Mouse (Mus musculus): Measurements from ENCODE around the gene Kmt5a. TPM values are rescaled to one million over a fixed set of nuclear protein-coding genes. Genes with fewer than 3 reads are reported as not detected.
"Not testable (repeated sequence)": the region's sequence is repeated elsewhere in the genome, so short reads cannot be mapped to it uniquely, and the experiment has no call there.

Gene Kmt5a
- total RNA-seq, 2 experiments from 2014 or later: 240 to 370 TPM

- no peak for ATAC-seq (ENCODE audit: poor library complexity, severe bottlenecking)
These were observed 42.8 kb downstream of the Kmt5a start for GRCm38 (mm10) chr5:124482436-124482965.

- ATAC-seq (ENCODE audit: poor library complexity, severe bottlenecking): peak; percentile 66
These were observed 43.4 kb downstream of the Kmt5a start, which contains the start of gene Snrnp35 for GRCm38 (mm10) chr5:124482966-124483654. Gene Snrnp35 (plus strand): TSS chr5:124483134.

- peak; percentile 10 for ATAC-seq (ENCODE audit: poor library complexity, severe bottlenecking)
These were observed 44.1 kb downstream of the Kmt5a start for GRCm38 (mm10) chr5:124483655-124484396.

GRCm38 (mm10) chr5:124485654-124486053 is 45.9 kb downstream of the Kmt5a start:
- no peak for ATAC-seq (ENCODE audit: poor library complexity, severe bottlenecking)

GRCm38 (mm10) chr5:124488885-124489284 is 49.2 kb downstream of the Kmt5a start:
- ATAC-seq (ENCODE audit: poor library complexity, severe bottlenecking): no peak

- no peak for ATAC-seq (ENCODE audit: poor library complexity, severe bottlenecking)
These were observed 52.0 kb downstream of the Kmt5a start for GRCm38 (mm10) chr5:124491732-124492131.

GRCm38 (mm10) chr5:124492618-124493017 is 52.9 kb downstream of the Kmt5a start:
- ATAC-seq (ENCODE audit: poor library complexity, severe bottlenecking): peak; percentile 71

- ATAC-seq (ENCODE audit: poor library complexity, severe bottlenecking): peak; percentile 64
These were observed 53.7 kb downstream of the Kmt5a start for GRCm38 (mm10) chr5:124493455-124493854.

GRCm38 (mm10) chr5:124495547-124495946 is 55.8 kb downstream of the Kmt5a start:
- ATAC-seq (ENCODE audit: poor library complexity, severe bottlenecking): no peak

GRCm38 (mm10) chr5:124496614-124497514 is 57.1 kb downstream of the Kmt5a start:
- peak; percentile 74 for ATAC-seq (ENCODE audit: poor library complexity, severe bottlenecking)

GRCm38 (mm10) chr5:124498221-124498876 is 58.6 kb downstream of the Kmt5a start:
- ATAC-seq (ENCODE audit: poor library complexity, severe bottlenecking): peak; percentile 66

- no peak for ATAC-seq (ENCODE audit: poor library complexity, severe bottlenecking)
These were observed 59.3 kb downstream of the Kmt5a start for GRCm38 (mm10) chr5:124499001-124499400.

- ATAC-seq (ENCODE audit: poor library complexity, severe bottlenecking): not testable (repeated sequence)
These were observed 60.3 kb downstream of the Kmt5a start for GRCm38 (mm10) chr5:124500037-124500436.

- no peak for ATAC-seq (ENCODE audit: poor library complexity, severe bottlenecking)
These were observed 60.8 kb downstream of the Kmt5a start for GRCm38 (mm10) chr5:124500573-124500972.

GRCm38 (mm10) chr5:124501541-124501940 is 61.8 kb downstream of the Kmt5a start:
- ATAC-seq (ENCODE audit: poor library complexity, severe bottlenecking): no peak

GRCm38 (mm10) chr5:124503742-124504141 is 64.0 kb downstream of the Kmt5a start:
- no peak for ATAC-seq (ENCODE audit: poor library complexity, severe bottlenecking)

GRCm38 (mm10) chr5:124505235-124505634 is 65.5 kb downstream of the Kmt5a start:
- no peak for ATAC-seq (ENCODE audit: poor library complexity, severe bottlenecking)

- peak; percentile 91 for ATAC-seq (ENCODE audit: poor library complexity, severe bottlenecking)
These were observed 67.1 kb downstream of the Kmt5a start for GRCm38 (mm10) chr5:124506731-124507359.

- ATAC-seq (ENCODE audit: poor library complexity, severe bottlenecking): no peak
These were observed 69.5 kb downstream of the Kmt5a start for GRCm38 (mm10) chr5:124509200-124509599.

GRCm38 (mm10) chr5:124509742-124510237 is 70.1 kb downstream of the Kmt5a start:
- ATAC-seq (ENCODE audit: poor library complexity, severe bottlenecking): no peak

Data from megakaryocyte, adult 5-6 weeks (primary cell).